Mouse (Mus musculus) olfactory bulb, adult 2 months (tissue): Measurements from ENCODE around the gene Cacna2d2.

Experiments
- CTCF ChIP-seq: fragments of 200-500 bp; IDR thresholded peaks from 2 replicates; pipeline ENCODE4 v1.5.1; 2012; ENCODE audit warnings: low read depth, mild to moderate bottlenecking, low read length, moderate library complexity; ENCODE audit not compliant: insufficient read depth
- POLR2A ChIP-seq: fragments of 200-500 bp; IDR thresholded peaks from 2 replicates; pipeline ENCODE4 v1.6.1; 2012; ENCODE audit warnings: mild to moderate bottlenecking, low read depth, low read length, moderate library complexity; ENCODE audit not compliant: insufficient read depth

GRCm38 (mm10) chr9:107451400-107451799 lies 52.0 kb downstream of the Cacna2d2 start:
- TF ChIP-seq POLR2A (no peak), CTCF (no peak)
